Mouse (Mus musculus) kidney, postnatal 0 days (tissue): ENCODE results near the gene Pithd1. TPM values are rescaled to one million over a fixed set of nuclear protein-coding genes. Genes with fewer than 3 reads are reported as not detected.

ENCODE experiments used
- ATAC-seq: fragments of 200-750 bp; cut with Nextera tagmentation; replicated peaks from 2 replicates; pipeline ENCODE4 v1.8.0; 2017; ENCODE audit warnings: low read depth, moderate number of reproducible peaks, moderate TSS enrichment, moderate library complexity; ENCODE audit not compliant: low FRiP score
- DNase-seq: peaks from one replicate; pipeline ENCODE4 v3.0.0-alpha.2; 2016; ENCODE audit warnings: low spot score
- H3K27ac ChIP-seq: fragments of 300-500 bp; sonication (generic); 2 replicates; pipeline ENCODE4 v1.5.1; 2014; ENCODE audit warnings: mild to moderate bottlenecking
- H3K27me3 ChIP-seq: fragments of 300-500 bp; sonication (generic); 2 replicates; pipeline ENCODE4 v1.6.1; 2014; ENCODE audit warnings: low read length, mixed read lengths; ENCODE audit not compliant: insufficient read depth
- H3K36me3 ChIP-seq: fragments of 300-500 bp; sonication (generic); 2 replicates; pipeline ENCODE4 v1.6.1; 2014; ENCODE audit warnings: low read length, mixed read lengths; ENCODE audit not compliant: insufficient read depth
- H3K4me1 ChIP-seq: fragments of 300-500 bp; sonication (generic); replicated peaks from 2 replicates; pipeline ENCODE4 v1.6.1; 2014; ENCODE audit warnings: antibody characterized with exemption, low read length, mixed read lengths; ENCODE audit not compliant: insufficient read depth
- H3K4me2 ChIP-seq: fragments of 300-500 bp; sonication (generic); 2 replicates; pipeline ENCODE4 v1.6.1; 2014; ENCODE audit warnings: mild to moderate bottlenecking, low read length, moderate library complexity, mixed read lengths
- H3K4me3 ChIP-seq: fragments of 300-500 bp; sonication (generic); replicated peaks from 2 replicates; pipeline ENCODE4 v1.5.1; 2014; ENCODE audit warnings: low read depth, low read length
- H3K9ac ChIP-seq: fragments of 300-500 bp; sonication (generic); 2 replicates; pipeline ENCODE4 v1.6.1; 2014; ENCODE audit warnings: low read depth, low read length
- H3K9me3 ChIP-seq: fragments of 300-500 bp; sonication (generic); replicated peaks from 2 replicates; pipeline ENCODE4 v1.6.1; 2016; ENCODE audit warnings: low read length, inconsistent platforms, mixed read lengths
- CTCF ChIP-seq: IDR thresholded peaks from 2 replicates; pipeline ENCODE4 v1.5.1; 2016; ENCODE audit warnings: antibody characterized with exemption, low read depth, mild to moderate bottlenecking, moderate library complexity
- WGBS: fragments of 180-500 bp; shearing (Covaris S2); extraction: QIAGEN DNeasy Blood & Tissue Kit; methylation state at CpG from one replicate; pipeline ENCODE4 v1.1.7; 2014; 5-methylcytosine and 5-hydroxymethylcytosine counted together
- polyA plus RNA-seq: library from polyadenylated mRNA; unstranded; fragments of >200 nt; fragmentation: Nextera tagmentation; extraction: Ambion mirVana; gene quantifications from 2 replicates; pipeline ENCODE4 v1.2.1, GENCODE M21; 2015

The Pithd1 gene
- polyA plus RNA-seq, 1 experiment from 2014 or later: 49.0 TPM

- peaks cover 8% of the 10 kb centered on the region for H3K4me1 ChIP-seq
- no peaks in the 10 kb centered on the region for H3K9me3 ChIP-seq
- peak overlapping the region; percentile 72 for H3K9ac ChIP-seq
- peak overlapping the region; percentile 54 for H3K4me3 ChIP-seq
- peak overlapping the region; percentile 95 for H3K4me2 ChIP-seq
- no peak for TF ChIP-seq CTCF
- H3K36me3 ChIP-seq: peaks cover 31% of the 10 kb centered on the region; the same call in 1 of the 2 replicates
- DNase-seq (peak; percentile 37), ATAC-seq (no peak)
- 6% methylated on average over 15 of the region's 15 CpGs for WGBS
- H3K27ac ChIP-seq: peak overlapping the region; percentile 90
- no peaks in the 10 kb centered on the region for H3K27me3 ChIP-seq
Measured at GRCm38 (mm10) chr4:135962946-135963345, 24.1 kb downstream of the Pithd1 start.

- no peak overlapping the region for H3K4me2 ChIP-seq
- peaks cover 28% of the 10 kb centered on the region; the same call in 1 of the 2 replicates for H3K36me3 ChIP-seq
- DNase-seq (no peak), ATAC-seq (no peak)
- no peak overlapping the region for H3K9ac ChIP-seq
- H3K4me1 ChIP-seq: peaks cover 8% of the 10 kb centered on the region
- WGBS: 85% methylated on average over 7 of the region's 7 CpGs
- H3K4me3 ChIP-seq: no peak overlapping the region
- H3K27me3 ChIP-seq: no peaks in the 10 kb centered on the region
- no peak overlapping the region for H3K27ac ChIP-seq
- no peak for TF ChIP-seq CTCF
- no peaks in the 10 kb centered on the region for H3K9me3 ChIP-seq
Measured at GRCm38 (mm10) chr4:135962198-135962597, 24.9 kb downstream of the Pithd1 start.

- WGBS: 92% methylated on average over 5 of the region's 5 CpGs
- no peak overlapping the region for H3K9ac ChIP-seq
Measured at GRCm38 (mm10) chr4:135961709-135962108, 25.4 kb downstream of the Pithd1 start.

GRCm38 (mm10) chr4:135960717-135961116 lies 26.3 kb downstream of the Pithd1 start:
- Histone ChIP-seq H3K9ac (no peak overlapping the region), H3K4me3 (no peak overlapping the region), H3K27me3 (no peaks in the 10 kb centered on the region), H3K4me2 (no peak overlapping the region), H3K27ac (no peak overlapping the region), H3K4me1 (peaks cover 8% of the 10 kb centered on the region), H3K9me3 (no peaks in the 10 kb centered on the region), H3K36me3 (peaks cover 26% of the 10 kb centered on the region)
- TF ChIP-seq CTCF: peak; percentile 95
- ATAC-seq (0 out of 2 replicates have a peak, but pooled peaks have one; percentile 38), DNase-seq (peak; percentile 81)
- WGBS: 21% methylated on average over 5 of the region's 5 CpGs

More at GRCm38 (mm10) chr4:135961709-135962108, 25.4 kb downstream of the Pithd1 start:
- Histone ChIP-seq H3K4me2 (no peak overlapping the region), H3K4me3 (no peak overlapping the region), H3K27me3 (no peaks in the 10 kb centered on the region), H3K4me1 (peaks cover 8% of the 10 kb centered on the region), H3K9me3 (no peaks in the 10 kb centered on the region), H3K36me3 (0 out of 2 replicates have a peak, but pooled peaks cover 25% of the 10 kb centered on the region), H3K27ac (no peak overlapping the region)
- ATAC-seq (no peak), DNase-seq (no peak)
- TF ChIP-seq CTCF: no peak

- no peak for TF ChIP-seq CTCF
- Histone ChIP-seq H3K9me3 (no peaks in the 10 kb centered on the region), H3K9ac (no peak overlapping the region), H3K27me3 (no peaks in the 10 kb centered on the region), H3K4me3 (no peak overlapping the region), H3K4me2 (no peak overlapping the region), H3K27ac (peak overlapping the region; percentile 47; the same call in 1 of the 2 replicates), H3K36me3 (peaks cover 32% of the 10 kb centered on the region), H3K4me1 (no peaks in the 10 kb centered on the region)
- DNase-seq (no peak), ATAC-seq (peak; percentile 75)
- 43% methylated on average over 8 of the region's 8 CpGs for WGBS
Measured at GRCm38 (mm10) chr4:135958354-135958753, 28.7 kb downstream of the Pithd1 start.

- WGBS: 89% methylated on average over 9 of the region's 9 CpGs
- Histone ChIP-seq H3K27me3 (no peaks in the 10 kb centered on the region), H3K27ac (no peak overlapping the region), H3K4me1 (no peaks in the 10 kb centered on the region), H3K9me3 (no peaks in the 10 kb centered on the region), H3K4me3 (no peak overlapping the region), H3K4me2 (no peak overlapping the region), H3K9ac (no peak overlapping the region), H3K36me3 (peaks cover 35% of the 10 kb centered on the region)
- no peak for DNase-seq
- no peak for TF ChIP-seq CTCF
- ATAC-seq: no peak
Measured at GRCm38 (mm10) chr4:135955886-135956285, 31.2 kb downstream of the Pithd1 start.

- ATAC-seq: no peak
Measured at GRCm38 (mm10) chr4:135954241-135954640, 32.8 kb downstream of the Pithd1 start.

More at GRCm38 (mm10) chr4:135954241-135954640, 32.8 kb downstream of the Pithd1 start:
- Histone ChIP-seq H3K4me1 (no peaks in the 10 kb centered on the region), H3K9ac (no peak overlapping the region), H3K4me2 (no peak overlapping the region), H3K27ac (no peak overlapping the region), H3K27me3 (no peaks in the 10 kb centered on the region), H3K36me3 (peaks cover 27% of the 10 kb centered on the region), H3K4me3 (no peak overlapping the region), H3K9me3 (no peaks in the 10 kb centered on the region)
- peak; percentile 93 for TF ChIP-seq CTCF
- 7% methylated on average over 2 of the region's 2 CpGs for WGBS
- peak; percentile 76 for DNase-seq
